Mouse (Mus musculus) myocyte (in vitro differentiated cells): ENCODE data around the gene Pax4.

Experiments used
- CEBPB ChIP-seq: IDR thresholded peaks from 2 replicates; pipeline ENCODE4 v1.6.1; 2011; ENCODE audit warnings: mild to moderate bottlenecking, moderate library complexity; ENCODE audit not compliant: poor library complexity, insufficient read depth, severe bottlenecking
- MAX ChIP-seq: IDR thresholded peaks from one replicate; pipeline ENCODE4 v1.6.1; 2011; ENCODE audit warnings: low read depth, mild to moderate bottlenecking, control low read depth
- POLR2A ChIP-seq: IDR thresholded peaks from one replicate; pipeline ENCODE4 v1.6.1; 2011; ENCODE audit warnings: low read depth, mild to moderate bottlenecking, control low read depth, moderate library complexity; ENCODE audit not compliant: insufficient read length
- TCF12 ChIP-seq: IDR thresholded peaks from one replicate; pipeline ENCODE4 v1.6.1; 2011; ENCODE audit warnings: mild to moderate bottlenecking, control low read depth; ENCODE audit not compliant: poor library complexity, insufficient read depth, severe bottlenecking
- USF1 ChIP-seq: IDR thresholded peaks from one replicate; pipeline ENCODE4 v1.6.1; 2011; ENCODE audit warnings: low read depth, mild to moderate bottlenecking, control low read depth, moderate library complexity

DNA sequence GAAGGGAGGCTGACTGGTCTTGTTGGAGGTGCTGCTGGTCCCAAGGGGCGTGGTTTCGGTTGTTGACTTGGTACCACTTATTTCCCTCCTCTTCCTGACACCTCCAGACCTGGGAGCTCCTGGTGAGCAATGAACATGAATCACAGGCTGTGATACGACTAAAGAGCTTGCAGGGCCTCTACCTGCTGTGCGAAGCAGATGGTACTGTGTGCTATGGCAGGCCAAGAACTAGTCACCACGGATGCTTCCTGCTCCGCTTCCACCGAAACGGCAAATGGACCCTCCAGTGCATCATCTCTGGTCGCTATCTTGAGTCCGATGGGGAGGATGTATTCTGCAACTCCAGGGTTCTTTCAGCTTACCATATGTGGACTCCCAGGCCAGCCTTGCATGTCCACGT lies 19.3 kb downstream of the Pax4 start:
- TF ChIP-seq POLR2A (no peak), TCF12 (no peak), CEBPB (no peak), USF1 (no peak), MAX (no peak)
